Mouse (Mus musculus) erythroblast, adult 5-6 weeks (primary cell): Measurements from ENCODE around the gene Olfr212. TPM values are rescaled to one million over a fixed set of nuclear protein-coding genes. Genes with fewer than 3 reads are reported as not detected.
"Not testable (repeated sequence)": the region's sequence is repeated elsewhere in the genome, so short reads cannot be mapped to it uniquely, and the experiment has no call there.

ENCODE experiments used
- ATAC-seq: replicated peaks from 2 replicates; pipeline ENCODE4 v1.8.0; 2016; ENCODE audit warnings: moderate number of reproducible peaks, mild to moderate bottlenecking, moderate TSS enrichment, inconsistent platforms; ENCODE audit not compliant: poor library complexity, low FRiP score, severe bottlenecking
- total RNA-seq, 2 experiments: library from RNA; stranded (forward) in 1 of 2; stranded (reverse) in 1 of 2; fragments of 150-400 nt in 1 of 2; fragments of 200-764, 138-1000 nt in 1 of 2; gene quantifications; 2 replicates each; pipeline versions ENCODE4 v1.2.3 to v1.2.4; 2015 to 2017; ENCODE audit warnings: low replicate concordance in 2 of 2

Olfr212 gene
- total RNA-seq (2015; ENCODE audit: low replicate concordance) (not detected in 2 replicates), total RNA-seq (2017; ENCODE audit: low replicate concordance) (not detected in 2 replicates)

- ATAC-seq = peak; percentile 72
Observed at GRCm38 (mm10) chr6:116506302-116507003, at the start of gene Olfr212. Gene Olfr212 (plus strand): TSS chr6:116506516.

- ATAC-seq = no peak
Observed at GRCm38 (mm10) chr6:116458728-116459127, 47.6 kb upstream of the Olfr212 start.

- ATAC-seq = no peak
Observed at GRCm38 (mm10) chr6:116459232-116459631, 47.1 kb upstream of the Olfr212 start.

GRCm38 (mm10) chr6:116460544-116461283 lies 45.6 kb upstream of the Olfr212 start, which contains the start of gene Alox5:
Gene Alox5 (minus strand): TSS chr6:116461178.
- peak; percentile 59; the same call in 1 of the 2 replicates for ATAC-seq

GRCm38 (mm10) chr6:116468081-116468480 lies 38.2 kb upstream of the Olfr212 start:
- ATAC-seq = no peak

- no peak for ATAC-seq
Observed at GRCm38 (mm10) chr6:116485081-116485480, 21.2 kb upstream of the Olfr212 start.

- no peak for ATAC-seq
Observed at GRCm38 (mm10) chr6:116486833-116487232, 19.5 kb upstream of the Olfr212 start.

GRCm38 (mm10) chr6:116488791-116489190 lies 17.5 kb upstream of the Olfr212 start, which contains the start of gene Olfr211:
Gene Olfr211 (plus strand): TSS chr6:116489091.
- no peak for ATAC-seq

GRCm38 (mm10) chr6:116493742-116494141 lies 12.6 kb upstream of the Olfr212 start:
- no peak for ATAC-seq

GRCm38 (mm10) chr6:116495960-116496359 lies 10.4 kb upstream of the Olfr212 start:
- no peak for ATAC-seq

GRCm38 (mm10) chr6:116514832-116515231 lies 8.5 kb downstream of the Olfr212 start:
- ATAC-seq = no peak

GRCm38 (mm10) chr6:116538156-116538555 lies 31.8 kb downstream of the Olfr212 start, which contains the start of gene Olfr213:
Gene Olfr213 (plus strand): TSS chr6:116538456.
- ATAC-seq = no peak

GRCm38 (mm10) chr6:116542500-116542899 lies 36.2 kb downstream of the Olfr212 start:
- ATAC-seq = no peak

GRCm38 (mm10) chr6:116550841-116551240 lies 44.5 kb downstream of the Olfr212 start, which contains the start of gene Gm5580:
Gene Gm5580 (plus strand): TSS chr6:116551141.
- ATAC-seq = not testable (repeated sequence)

GRCm38 (mm10) chr6:116553935-116554334 lies 47.6 kb downstream of the Olfr212 start, which contains the start of gene Olfr214:
Gene Olfr214 (plus strand): TSS chr6:116554235.
- ATAC-seq = no peak

- no peak for ATAC-seq
Observed at GRCm38 (mm10) chr6:116554952-116555351, 48.6 kb downstream of the Olfr212 start.

Other genes with a start within 250 kb of the Olfr212 start
- gene Zfand4, start 242.3 kb upstream of the Olfr212 start, total RNA-seq (2015; ENCODE audit: low replicate concordance) = 3.8 and 17.6 TPM in 2 replicates
- 8.4 and 25.7 TPM in 2 replicates for gene Zfand4, start 242.3 kb upstream of the Olfr212 start, total RNA-seq (2017; ENCODE audit: low replicate concordance)
- 546 and 733 TPM in 2 replicates for gene March8, start 168.5 kb upstream of the Olfr212 start, total RNA-seq (2015; ENCODE audit: low replicate concordance)
- gene March8, start 168.5 kb upstream of the Olfr212 start, total RNA-seq (2017; ENCODE audit: low replicate concordance) = 1,003 and 1,028 TPM in 2 replicates
- 29.6 and 33.4 TPM in 2 replicates for gene Alox5, start 45.3 kb upstream of the Olfr212 start, total RNA-seq (2015; ENCODE audit: low replicate concordance)
- 16.6 and 19.0 TPM in 2 replicates for gene Alox5, start 45.3 kb upstream of the Olfr212 start, total RNA-seq (2017; ENCODE audit: low replicate concordance)
- gene Olfr211, start 17.4 kb upstream of the Olfr212 start, total RNA-seq (2015; ENCODE audit: low replicate concordance) = not detected in 2 replicates
- not detected in 2 replicates for gene Olfr211, start 17.4 kb upstream of the Olfr212 start, total RNA-seq (2017; ENCODE audit: low replicate concordance)
- gene Olfr213, start 31.9 kb downstream of the Olfr212 start, total RNA-seq (2015; ENCODE audit: low replicate concordance) = not detected in 2 replicates
- gene Olfr213, start 31.9 kb downstream of the Olfr212 start, total RNA-seq (2017; ENCODE audit: low replicate concordance) = 0.14 and 0.43 TPM in 2 replicates
- not detected in 2 replicates for gene Gm5580, start 44.6 kb downstream of the Olfr212 start, total RNA-seq (2015; ENCODE audit: low replicate concordance)
- not detected in 2 replicates for gene Gm5580, start 44.6 kb downstream of the Olfr212 start, total RNA-seq (2017; ENCODE audit: low replicate concordance)
- gene Olfr214, start 47.7 kb downstream of the Olfr212 start, total RNA-seq (2015; ENCODE audit: low replicate concordance) = not detected in 2 replicates
- gene Olfr214, start 47.7 kb downstream of the Olfr212 start, total RNA-seq (2017; ENCODE audit: low replicate concordance) = not detected in 2 replicates
- gene Olfr215, start 77.7 kb downstream of the Olfr212 start, total RNA-seq (2015; ENCODE audit: low replicate concordance) = not detected in 2 replicates
- not detected in 2 replicates for gene Olfr215, start 77.7 kb downstream of the Olfr212 start, total RNA-seq (2017; ENCODE audit: low replicate concordance)
- 18.6 and 21.1 TPM in 2 replicates for gene Zfp422, start 122.5 kb downstream of the Olfr212 start, total RNA-seq (2015; ENCODE audit: low replicate concordance)
- 3.9 and 8.5 TPM in 2 replicates for gene Zfp422, start 122.5 kb downstream of the Olfr212 start, total RNA-seq (2017; ENCODE audit: low replicate concordance)
- not detected in 2 replicates for gene Depp1, start 144.1 kb downstream of the Olfr212 start, total RNA-seq (2015; ENCODE audit: low replicate concordance)
- 0.77 TPM in 1 of 2 replicates, not detected in the other for gene Depp1, start 144.1 kb downstream of the Olfr212 start, total RNA-seq (2017; ENCODE audit: low replicate concordance)
- gene Rassf4, start 167.4 kb downstream of the Olfr212 start, total RNA-seq (2015; ENCODE audit: low replicate concordance) = 18.6 and 21.1 TPM in 2 replicates
- 9.5 and 13.4 TPM in 2 replicates for gene Rassf4, start 167.4 kb downstream of the Olfr212 start, total RNA-seq (2017; ENCODE audit: low replicate concordance)
- gene Tmem72, start 210.4 kb downstream of the Olfr212 start, total RNA-seq (2015; ENCODE audit: low replicate concordance) = 0.42 TPM in 1 of 2 replicates, not detected in the other
- 0.09 and 0.56 TPM in 2 replicates for gene Tmem72, start 210.4 kb downstream of the Olfr212 start, total RNA-seq (2017; ENCODE audit: low replicate concordance)